Mouse (Mus musculus): ENCODE data around the gene Arid1b.
"Not testable (repeated sequence)": the region's sequence is repeated elsewhere in the genome, so short reads cannot be mapped to it uniquely, and the experiment has no call there.

Arid1b gene

DNA sequence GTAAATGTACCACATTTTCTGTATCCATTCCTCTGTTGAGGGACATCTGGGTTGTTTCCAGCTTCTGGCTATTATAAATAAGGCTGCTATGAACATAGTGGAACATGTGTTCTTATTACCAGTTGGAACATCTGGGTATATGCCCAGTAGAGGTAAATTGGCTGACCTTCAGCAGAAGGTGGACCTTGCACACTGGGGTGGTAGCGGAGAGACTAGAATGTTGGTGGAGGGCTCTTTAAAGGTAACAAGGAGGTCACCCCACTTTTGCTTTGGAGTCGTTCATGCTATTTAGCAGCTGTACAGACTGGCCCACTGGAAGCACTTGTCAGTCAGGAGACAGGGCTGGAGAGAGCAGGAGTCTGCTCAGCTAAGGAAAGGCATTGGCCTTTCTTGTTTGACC lies 94.1 kb downstream of the Arid1b start:
- DNase-seq (ENCODE audit: low spot score): not testable (repeated sequence)

DNA sequence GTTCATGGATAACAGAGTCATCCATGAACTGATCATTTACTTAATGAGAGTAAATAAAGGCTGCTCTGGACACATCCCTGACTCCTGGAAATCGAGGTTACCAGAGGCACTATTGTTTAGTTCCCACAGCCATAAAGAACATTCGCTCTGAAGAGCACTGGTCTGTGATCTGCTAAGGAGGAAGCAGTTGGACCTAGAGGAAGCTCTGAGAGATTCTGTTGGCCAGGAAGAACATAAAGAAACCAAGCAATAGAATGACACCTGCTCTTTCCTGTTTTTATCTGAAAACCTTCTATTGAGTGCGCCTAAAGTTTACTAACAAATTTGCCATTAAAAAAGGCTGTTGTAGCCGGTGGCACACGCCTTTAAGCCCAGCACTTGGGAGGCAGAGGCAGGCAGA lies 94.7 kb downstream of the Arid1b start:
- no peak for DNase-seq (ENCODE audit: low spot score)

DNA sequence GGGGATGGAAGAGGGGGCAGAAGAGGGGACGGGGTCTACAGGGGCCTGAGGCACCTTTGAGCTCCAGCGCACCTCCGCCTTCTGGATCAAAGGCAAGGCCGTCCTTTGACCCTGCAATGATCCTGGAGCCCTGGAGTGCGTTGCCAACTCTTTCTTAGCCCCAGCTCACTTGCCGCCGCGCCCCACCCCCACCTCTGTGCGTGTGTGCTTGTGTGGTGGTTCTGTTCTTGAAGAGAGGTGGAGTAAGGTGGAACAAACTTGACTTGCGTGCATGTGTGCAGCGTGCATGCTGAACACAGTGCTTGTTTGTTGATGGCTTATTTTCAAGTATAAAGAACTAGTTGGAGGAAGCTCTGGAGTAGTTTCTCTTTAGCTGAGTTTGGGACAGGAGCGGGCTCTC lies 95.4 kb downstream of the Arid1b start:
- DNase-seq (ENCODE audit: low spot score): no peak

DNA sequence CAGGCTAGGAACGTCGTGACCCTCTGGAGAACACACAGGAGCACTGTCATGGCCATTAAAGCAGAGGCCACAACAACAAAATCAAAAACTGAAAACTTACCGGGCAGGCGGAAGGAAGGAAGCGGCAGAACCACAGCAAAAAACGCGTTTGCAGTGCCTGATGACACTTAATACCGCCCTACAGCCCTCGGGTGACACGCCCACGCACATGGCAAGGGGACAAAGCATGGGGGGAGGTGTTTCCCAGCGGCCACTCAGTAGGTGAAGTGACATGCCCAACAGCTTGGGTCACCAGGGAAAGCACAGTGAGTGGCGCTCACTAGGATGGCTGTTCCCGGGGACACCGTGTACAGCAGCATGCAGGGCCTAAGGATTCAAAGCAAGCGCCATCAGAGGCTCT lies 97.4 kb downstream of the Arid1b start:
- no peak for DNase-seq (ENCODE audit: low spot score)

DNA sequence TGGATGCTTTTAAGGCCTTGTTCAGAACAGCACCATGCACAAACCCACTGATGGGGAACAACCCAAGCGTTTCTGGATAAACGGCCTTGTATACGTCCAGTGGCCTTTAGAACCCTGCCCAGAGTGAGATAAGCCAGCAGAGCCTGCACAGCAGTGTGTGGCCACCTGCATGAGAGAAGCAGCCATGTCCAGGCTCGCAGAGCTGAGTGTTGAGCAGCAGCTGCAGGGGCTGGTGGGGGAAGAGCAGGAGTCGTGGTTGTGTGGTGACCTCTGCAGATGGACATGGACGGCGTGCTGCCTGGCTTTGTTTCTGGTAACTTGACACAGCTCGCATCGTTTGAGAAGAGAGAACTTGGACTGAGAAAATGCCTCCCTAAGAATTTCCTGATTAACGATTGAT lies 97.8 kb downstream of the Arid1b start:
- no peak for DNase-seq (ENCODE audit: low spot score)

DNA sequence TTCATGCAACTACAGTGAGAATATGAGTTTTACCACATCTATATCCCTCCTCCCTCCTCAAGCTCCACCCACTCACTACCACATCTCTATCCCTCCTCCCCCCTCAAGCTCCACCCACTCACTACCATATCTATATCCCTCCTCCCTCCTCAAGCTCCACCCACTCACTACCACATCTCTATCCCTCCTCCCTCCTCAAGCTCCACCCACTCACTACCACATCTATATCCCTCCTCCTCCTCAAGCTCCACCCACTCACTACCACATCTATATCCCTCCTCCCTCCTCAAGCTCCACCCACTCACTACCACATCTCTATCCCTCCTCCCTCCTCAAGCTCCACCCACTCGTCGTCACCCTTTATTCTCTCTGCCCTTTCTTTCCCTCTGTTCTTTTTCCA lies 99.2 kb downstream of the Arid1b start:
- not testable (repeated sequence) for DNase-seq (ENCODE audit: low spot score)

DNA sequence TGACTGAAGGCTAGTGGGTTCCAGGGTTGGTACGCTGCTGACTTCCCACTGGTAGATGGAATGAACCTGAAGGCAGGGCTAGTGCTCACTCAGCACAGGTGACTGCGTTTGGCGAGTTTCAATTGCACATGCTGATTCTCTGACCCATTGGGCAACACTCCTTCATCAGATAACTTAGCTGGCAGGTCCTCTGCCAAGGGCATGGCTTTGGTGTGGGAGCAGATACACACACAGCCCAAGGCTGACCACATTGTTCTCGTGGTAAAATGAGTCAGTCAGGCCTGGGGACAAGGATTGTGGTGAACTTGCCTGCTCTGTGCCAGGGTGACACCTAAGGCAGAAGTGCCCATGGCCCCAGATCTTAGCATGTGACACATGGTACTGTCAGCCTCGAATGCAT lies 100.5 kb downstream of the Arid1b start:
- DNase-seq (ENCODE audit: low spot score): no peak

DNA sequence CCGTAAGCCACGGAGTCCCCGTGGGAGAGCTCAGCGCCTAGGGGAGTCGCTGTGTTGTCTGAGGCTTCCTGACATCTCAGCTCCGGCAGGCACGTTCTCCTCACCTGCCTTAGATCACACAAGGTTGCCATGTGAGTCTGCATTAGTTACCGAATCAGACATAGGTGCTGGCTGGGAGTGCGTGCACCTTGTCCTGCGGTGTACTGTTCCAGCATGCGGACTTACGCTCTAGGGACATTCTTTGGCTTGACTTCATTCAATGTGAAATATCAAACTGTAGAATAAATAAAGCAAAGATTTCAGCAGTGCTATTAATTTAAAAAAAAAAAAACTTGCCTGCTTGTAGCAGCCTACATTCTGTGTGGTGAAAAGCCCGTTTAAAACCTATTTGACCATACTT lies 101.6 kb downstream of the Arid1b start:
- no peak for DNase-seq (ENCODE audit: low spot score)

DNA sequence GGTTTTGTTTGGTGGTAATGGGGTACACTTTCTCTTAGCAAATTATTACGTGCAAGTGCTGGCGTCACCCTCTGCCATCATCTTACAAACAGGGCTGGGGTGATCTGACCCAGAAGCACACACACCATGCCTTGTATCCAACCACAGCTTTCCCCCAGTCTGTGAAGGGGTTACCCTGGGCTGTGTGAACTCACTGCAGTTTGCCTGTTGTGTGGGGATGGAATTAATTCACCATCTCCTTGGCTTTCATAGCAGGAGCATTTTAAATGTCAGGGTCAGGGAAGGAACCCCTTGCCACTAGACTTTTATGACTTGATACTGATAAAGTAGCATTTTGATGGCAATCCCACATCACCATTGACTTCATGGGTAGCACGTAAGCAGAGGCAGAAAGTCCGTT lies 102.9 kb downstream of the Arid1b start:
- no peak for DNase-seq (ENCODE audit: low spot score)

DNA sequence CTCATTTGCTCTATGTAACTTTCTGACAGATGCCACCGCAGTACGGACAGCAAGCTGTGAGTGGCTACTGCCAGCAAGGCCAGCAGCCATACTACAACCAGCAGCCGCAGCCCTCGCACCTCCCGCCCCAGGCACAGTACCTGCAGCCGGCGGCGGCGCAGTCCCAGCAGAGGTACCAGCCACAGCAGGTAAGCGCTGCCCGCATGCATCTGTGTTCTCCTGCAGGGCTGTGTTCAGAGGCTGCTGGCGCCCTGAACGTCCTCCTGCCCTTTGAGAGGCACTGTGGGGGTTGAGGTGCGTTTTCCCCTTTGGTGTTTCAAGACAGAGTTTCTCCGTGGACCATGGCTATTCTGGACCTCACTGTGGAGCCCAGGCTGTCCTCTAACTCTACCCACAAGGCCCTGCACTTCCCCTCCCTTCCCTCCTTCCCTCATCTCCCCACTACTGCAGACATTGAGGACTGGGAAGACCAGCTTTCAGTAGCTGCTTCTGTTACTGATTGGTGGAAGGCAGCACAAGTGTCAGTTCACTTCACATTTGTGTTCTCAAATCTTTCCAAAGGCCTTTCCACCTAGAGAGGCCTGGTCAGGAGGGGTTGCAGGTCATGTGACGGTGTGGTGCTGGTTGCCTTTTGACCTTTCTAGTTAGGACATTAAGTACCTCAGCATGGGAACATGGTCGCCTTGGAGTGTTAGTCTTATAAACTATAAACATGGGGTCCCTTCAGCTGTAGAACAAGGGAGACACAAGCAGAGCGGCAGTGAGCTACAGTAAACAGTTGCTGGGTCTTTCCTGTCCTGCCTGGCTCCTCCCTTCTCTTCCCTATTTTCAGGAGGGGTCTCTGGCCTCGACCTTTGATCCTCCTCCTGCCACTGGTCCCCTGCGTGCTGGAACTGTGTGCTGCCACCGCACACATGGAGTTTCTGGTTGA lies 103.7 kb downstream of the Arid1b start:
- no peak for DNase-seq (ENCODE audit: low spot score)

DNA sequence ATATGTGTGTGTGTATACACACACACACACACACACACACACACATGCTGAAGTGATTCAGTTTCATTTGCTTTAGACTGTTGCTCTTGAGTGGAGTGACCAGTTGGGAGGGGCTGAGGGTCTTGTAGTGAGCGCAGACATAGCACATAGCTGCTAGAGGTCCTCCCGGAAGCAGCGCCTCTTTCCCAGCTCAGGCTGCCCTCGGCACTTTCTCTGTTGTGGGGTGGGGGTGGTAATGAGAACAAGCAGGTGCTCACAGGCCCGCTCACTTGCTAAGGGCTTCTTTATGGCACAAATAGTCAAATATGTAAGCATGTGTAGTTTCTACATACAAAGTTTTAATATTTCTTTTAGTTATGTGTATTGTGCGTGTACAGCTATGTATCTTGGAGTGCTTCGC lies 104.6 kb downstream of the Arid1b start:
- no peak for DNase-seq (ENCODE audit: low spot score)

DNA sequence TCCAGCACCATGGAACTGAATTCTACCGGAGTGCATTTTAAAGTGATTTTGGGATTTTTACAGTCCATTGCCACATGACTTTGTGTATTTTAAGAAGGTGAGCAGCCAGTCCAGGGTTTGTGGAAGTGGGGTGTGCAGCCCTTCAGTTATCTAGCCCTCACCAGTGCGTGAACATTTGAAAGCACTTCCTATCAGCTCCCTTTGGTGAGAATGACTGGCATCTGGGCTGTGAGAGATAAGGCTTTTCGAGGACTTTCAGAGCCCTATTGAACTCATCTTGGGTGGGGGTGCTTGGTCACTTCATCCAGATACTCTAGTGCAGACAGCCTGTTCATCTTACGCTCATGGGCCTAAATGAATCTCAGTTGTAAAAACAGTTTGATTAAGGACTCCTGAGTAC lies 105.1 kb downstream of the Arid1b start:
- no peak for DNase-seq (ENCODE audit: low spot score)

DNA sequence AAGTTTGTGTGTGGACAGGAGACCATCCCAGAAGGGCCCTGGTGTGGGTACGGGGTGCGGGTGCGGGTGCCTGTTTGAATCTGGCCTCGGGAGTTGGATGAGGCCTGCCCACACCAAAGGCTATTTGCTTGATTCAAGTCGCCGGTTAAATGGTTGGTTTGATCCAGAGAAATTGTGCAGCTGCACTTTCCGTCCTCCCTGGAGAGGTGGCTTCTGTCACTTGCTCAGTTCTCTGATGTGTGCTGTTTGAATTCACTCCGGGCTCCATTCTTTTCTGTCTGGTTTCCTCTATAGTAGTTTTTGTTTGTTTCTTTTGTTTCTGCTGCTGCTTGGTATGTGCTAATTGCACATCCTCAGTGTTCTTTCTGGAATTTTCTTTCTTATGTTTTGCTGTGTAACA lies 107.0 kb downstream of the Arid1b start:
- no peak for DNase-seq (ENCODE audit: low spot score)

DNA sequence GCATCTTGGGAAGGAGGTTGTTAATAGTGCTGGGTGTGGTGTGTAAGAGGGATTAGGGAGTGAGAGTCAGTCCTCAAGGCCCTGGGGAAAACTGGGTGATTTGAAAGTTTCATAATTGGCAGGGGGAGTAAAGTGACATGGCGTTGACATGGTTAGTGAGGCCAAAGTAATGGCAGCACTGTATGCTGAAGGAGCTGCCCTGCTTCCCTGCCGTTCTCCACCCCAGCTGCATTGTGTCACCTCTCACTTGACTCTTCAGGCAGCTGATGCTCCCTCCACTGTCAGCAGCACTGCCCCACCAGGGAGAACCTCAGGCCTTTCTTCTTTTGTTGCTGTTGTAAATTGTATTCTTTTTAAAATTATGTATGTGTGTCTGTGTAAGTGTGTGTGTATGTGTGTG lies 107.8 kb downstream of the Arid1b start:
- DNase-seq (ENCODE audit: low spot score): peak; percentile 57

DNA sequence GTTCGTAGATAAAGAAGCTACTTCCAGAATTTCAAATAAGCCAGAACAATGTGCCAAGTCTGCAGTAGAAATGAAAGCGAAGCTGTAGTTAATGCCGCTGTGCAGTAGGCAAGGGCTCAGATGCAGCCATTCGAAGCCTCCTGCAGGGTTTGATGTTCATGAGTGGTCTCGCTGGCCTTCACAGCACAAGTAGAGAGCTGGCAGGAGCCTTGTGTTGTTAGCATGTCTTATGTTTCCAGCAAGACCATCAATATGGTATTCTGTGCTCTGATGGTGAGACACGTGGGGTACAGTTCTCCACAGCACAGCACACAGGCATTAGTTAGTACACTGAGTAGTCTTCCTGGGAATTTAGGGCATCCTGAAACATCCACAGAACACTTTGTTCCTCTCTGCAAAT lies 111.6 kb downstream of the Arid1b start:
- DNase-seq (ENCODE audit: low spot score): no peak

DNA sequence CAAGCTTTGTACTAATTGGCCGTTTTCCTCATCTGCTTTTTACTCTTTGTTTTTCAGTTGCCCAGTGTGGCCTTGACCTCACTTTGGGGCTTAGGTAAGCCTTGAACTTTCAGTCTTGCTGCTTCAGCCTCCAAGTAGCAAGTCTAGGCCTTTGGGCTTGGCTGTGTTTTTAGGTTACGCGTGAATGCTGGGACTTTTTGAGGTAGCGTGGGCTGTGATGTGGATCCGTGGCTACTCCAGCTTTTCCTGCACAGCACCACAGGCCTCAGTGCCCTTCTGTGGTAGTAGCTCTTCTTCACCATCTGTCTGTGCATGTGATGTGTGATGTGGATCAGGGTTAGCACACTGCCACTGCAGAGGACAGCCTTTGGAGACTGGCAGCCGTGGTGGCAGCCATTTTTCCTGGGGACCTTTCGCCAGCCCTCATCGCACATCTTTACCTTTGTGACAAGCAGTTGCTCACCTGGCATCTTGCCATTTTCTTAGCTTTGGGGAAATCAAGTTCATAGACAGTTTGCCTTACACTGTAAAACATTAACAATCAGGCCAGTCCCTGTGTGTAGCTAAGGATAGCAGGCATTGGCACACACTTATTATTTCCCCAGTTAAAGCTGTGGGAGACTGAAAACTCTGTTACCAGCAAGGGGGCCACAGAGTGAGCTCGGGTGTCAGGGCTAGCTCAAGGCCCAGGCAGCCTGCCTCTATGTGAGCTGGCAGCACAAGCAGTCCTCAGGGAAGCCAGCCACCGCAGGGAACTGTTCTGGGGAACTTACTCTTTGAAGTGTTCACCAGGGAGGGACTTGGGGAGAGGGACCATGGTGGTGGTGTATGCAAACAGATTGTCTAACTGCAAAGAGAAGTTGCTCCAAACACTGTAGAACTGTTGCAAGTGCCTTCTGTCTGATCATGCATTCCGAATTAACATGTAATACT lies 112.4 kb downstream of the Arid1b start:
- no peak for DNase-seq (ENCODE audit: low spot score)

DNA sequence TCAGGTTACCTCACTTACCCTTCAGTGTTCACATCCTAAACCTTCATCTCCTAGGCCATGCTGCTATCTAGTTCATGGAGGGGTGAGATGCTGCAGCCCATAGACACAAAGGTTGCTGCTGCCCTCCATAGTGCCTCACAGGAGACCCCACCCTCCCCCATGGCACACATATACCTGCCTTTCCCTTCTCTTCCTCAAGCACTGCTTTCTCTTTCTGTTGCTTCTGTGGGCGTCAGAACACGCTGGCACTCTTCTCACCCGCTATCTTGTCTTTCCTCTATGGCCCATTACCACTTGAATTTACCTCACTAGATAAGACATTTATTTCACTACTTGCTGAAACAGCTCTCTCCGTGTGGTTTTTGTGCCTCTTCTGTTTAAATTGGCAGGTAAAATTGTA lies 113.4 kb downstream of the Arid1b start:
- no peak for DNase-seq (ENCODE audit: low spot score)

DNA sequence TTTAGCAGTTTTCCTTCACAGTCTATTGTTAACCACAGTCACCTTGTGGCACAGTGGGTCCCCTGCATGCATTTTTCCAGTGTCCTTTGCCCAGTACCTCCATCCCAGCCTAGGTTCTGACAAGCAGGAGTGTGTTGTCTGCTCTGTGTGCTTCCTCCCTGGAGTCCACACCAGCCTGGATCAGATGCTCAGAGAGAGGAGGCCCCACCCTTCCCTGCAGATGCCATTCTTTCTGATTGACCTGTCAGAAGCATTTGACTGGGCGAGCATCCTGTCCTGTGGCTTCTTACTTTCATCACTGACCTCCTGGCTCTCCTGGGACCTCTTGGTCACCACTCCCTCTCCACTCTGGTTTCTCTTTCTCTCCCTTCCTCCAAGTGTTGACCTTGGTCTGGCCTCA lies 113.9 kb downstream of the Arid1b start:
- DNase-seq (ENCODE audit: low spot score): no peak

DNA sequence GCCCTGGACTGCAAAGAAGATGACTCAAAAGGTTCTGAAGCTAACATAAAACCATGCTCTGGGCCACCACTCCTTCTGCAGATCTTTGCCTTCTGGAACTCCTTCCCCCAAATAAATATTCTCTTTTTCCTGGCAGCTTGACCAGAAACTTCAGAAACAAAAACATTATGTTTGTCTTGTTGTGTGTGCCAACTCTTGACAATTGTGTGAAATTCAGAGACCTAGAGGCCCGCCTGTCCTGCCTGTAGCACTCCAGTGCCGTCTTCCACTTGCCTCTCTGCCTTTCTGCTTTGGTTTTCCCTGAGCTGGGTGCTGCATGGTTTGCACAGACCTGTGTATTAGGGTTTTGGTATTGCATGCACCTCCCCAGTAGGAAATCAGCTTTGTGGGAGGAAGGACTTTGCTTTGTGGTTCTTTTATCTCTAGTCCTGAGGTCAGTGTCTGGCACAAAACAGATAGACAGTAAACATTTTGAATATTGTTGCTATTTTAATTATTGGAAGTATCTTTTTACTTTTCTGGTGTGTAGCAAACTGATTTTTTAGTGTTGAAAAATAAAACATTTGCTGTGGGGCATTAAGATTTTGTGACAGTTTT lies 114.5 kb downstream of the Arid1b start:
- DNase-seq (ENCODE audit: low spot score): no peak

DNA sequence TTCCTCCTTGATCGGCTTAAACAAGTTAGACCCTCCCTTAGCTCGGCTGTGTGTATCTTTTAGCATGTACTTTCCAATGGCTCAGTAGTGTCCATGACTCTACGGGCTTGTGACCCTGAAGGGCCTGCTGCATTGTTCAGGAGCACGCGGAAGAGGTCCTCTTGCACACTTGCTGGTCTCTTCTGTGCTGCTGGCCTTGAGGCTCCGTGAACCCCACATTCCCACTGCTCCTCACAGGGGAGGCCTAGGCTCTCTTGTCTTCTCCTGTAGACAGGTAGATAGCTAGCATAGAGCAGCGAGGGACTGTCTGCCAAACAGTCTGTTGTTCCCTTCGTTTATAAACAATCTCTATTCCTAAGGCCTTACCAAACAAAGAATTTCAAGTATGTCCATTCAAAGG lies 115.2 kb downstream of the Arid1b start:
- DNase-seq (ENCODE audit: low spot score): no peak

DNA sequence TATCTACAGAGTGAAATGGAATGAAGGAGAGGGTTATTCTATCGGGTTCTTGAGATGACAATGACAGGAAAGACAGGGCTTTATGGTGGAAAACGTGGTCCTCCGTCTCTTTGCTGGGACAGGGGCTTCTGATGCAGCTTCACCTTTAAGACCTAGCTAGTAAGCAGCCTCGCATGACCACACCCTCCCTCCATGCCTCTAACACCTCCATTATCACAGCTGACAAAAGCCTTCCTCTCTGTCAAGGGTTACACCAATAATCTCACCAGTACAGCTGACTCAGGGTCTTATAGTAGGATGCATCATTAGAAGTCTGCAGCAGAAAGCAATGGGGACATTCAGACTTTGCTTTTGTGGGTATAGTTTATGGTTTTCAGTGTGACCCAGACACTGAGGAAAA lies 116.0 kb downstream of the Arid1b start:
- DNase-seq (ENCODE audit: low spot score): no peak

DNA sequence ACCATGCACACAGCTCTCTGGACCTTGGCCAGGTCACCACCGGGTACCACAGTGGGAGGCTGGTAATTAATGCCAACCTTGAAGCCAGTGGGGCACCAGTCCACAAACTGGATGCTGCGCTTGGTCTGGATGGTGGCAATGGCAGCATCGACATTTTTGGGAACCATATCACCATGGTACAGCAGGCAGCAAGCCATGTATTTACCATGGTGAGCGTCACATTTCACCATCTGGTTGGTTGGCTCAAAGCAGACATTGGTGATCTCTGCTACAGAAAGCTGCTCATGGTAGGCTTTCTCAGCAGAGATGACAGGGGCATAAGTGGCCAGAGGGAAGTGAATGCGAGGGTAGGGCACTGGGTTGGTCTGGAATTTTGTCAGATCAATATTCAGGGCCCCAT lies 116.8 kb downstream of the Arid1b start:
- DNase-seq (ENCODE audit: low spot score): not testable (repeated sequence)

DNA sequence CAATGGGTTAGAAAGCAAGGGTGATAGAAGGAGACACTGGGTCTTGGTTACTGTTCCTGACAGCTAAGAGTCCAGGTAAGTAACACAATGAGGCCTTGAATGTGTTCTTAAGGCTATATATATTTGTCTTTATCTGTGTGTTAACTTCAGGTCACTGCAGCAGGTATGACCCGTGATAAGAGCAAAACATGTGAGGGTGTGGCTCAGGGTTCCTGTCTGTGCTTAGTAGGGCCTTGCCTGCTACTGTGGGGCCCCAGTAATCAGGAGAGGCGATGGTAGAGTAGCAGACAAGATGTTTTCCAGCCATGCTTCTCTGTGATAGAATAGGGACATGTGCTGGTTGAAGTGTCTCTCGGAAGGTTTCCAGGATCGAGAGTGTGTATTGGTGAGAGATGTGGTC lies 118.0 kb downstream of the Arid1b start:
- no peak for DNase-seq (ENCODE audit: low spot score)
